In genomic region chr5:137610548-137611244, GRCm38 (mm10) we compare ENCODE assay signal across 8 mouse cellular contexts. TPM values are rescaled to one million over a fixed set of nuclear protein-coding genes. Genes with fewer than 3 reads are reported as not detected.
DNase-seq lines count a peak whose midpoint lies in the region; ATAC-seq lines count a peak whose summit lies in the region.

No protein-coding gene starts in this region.

- peak overlapping the region; percentile 29 for H3K4me3 ChIP-seq in intestine, embryonic 14.5 days (ENCODE audit: low read depth, low read length)
- no peak overlapping the region; the same call in 1 of the 2 replicates for H3K4me3 ChIP-seq in liver, embryonic 15.5 days (replicated peaks)
- peak overlapping the region; percentile 34 for H3K4me3 ChIP-seq in stomach, embryonic 15.5 days (replicated peaks)

- peak overlapping the region; percentile 33 for H3K9ac ChIP-seq in intestine, embryonic 14.5 days (ENCODE audit: low read length)
- no peak overlapping the region for H3K9ac ChIP-seq in liver, embryonic 15.5 days
- H3K9ac ChIP-seq in stomach, embryonic 15.5 days, result 0 out of 2 replicates have a peak overlapping the region, but pooled peaks have one; percentile 5

- no peaks in the 10 kb centered on the region for H3K9me3 ChIP-seq in intestine, embryonic 14.5 days (ENCODE audit: control insufficient read depth, low read length)
- no peaks in the 10 kb centered on the region for H3K9me3 ChIP-seq in liver, embryonic 15.5 days (replicated peaks)
- no peaks in the 10 kb centered on the region for H3K9me3 ChIP-seq in stomach, embryonic 15.5 days

- 5% methylated on average over 12 of the region's 12 CpGs for WGBS in intestine, embryonic 14.5 days
- WGBS in liver, embryonic 15.5 days (ENCODE audit: insufficient replicate concordance), result 37% methylated on average over 12 of the region's 12 CpGs
- WGBS in stomach, embryonic 15.5 days, result 5% methylated on average over 12 of the region's 12 CpGs

- ATAC-seq in intestine, embryonic 14.5 days (replicated peaks; ENCODE audit: low FRiP score, low TSS enrichment, low read depth), result 0 out of 2 replicates have a peak, but pooled peaks have one; percentile 9
- ATAC-seq in liver, embryonic 15.5 days (ENCODE audit: insufficient read depth), result no peak
- ATAC-seq in stomach, embryonic 15.5 days (ENCODE audit: insufficient read depth, low FRiP score, low read depth), result peak; percentile 40; the same call in 1 of the 2 replicates

- H3K27me3 ChIP-seq in intestine, embryonic 14.5 days (replicated peaks; ENCODE audit: control insufficient read depth, insufficient read depth, low read length), result no peaks in the 10 kb centered on the region
- peaks cover 15% of the 10 kb centered on the region; the same call in 1 of the 2 replicates for H3K27me3 ChIP-seq in liver, embryonic 15.5 days
- no peaks in the 10 kb centered on the region for H3K27me3 ChIP-seq in stomach, embryonic 15.5 days (replicated peaks)

- H3K27ac ChIP-seq in intestine, embryonic 14.5 days (ENCODE audit: low read depth), result peak overlapping the region; percentile 83
- peak overlapping the region; percentile 33; the same call in 1 of the 2 replicates for H3K27ac ChIP-seq in liver, embryonic 15.5 days (replicated peaks)
- peak overlapping the region; percentile 83 for H3K27ac ChIP-seq in stomach, embryonic 15.5 days

- H3K36me3 ChIP-seq in intestine, embryonic 14.5 days (ENCODE audit: control insufficient read depth, insufficient read depth, low read length), result peaks cover 10% of the 10 kb centered on the region
- H3K36me3 ChIP-seq in liver, embryonic 15.5 days (replicated peaks), result no peaks in the 10 kb centered on the region
- H3K36me3 ChIP-seq in stomach, embryonic 15.5 days, result no peaks in the 10 kb centered on the region

- peaks cover 52% of the 10 kb centered on the region for H3K4me1 ChIP-seq in intestine, embryonic 14.5 days (replicated peaks; ENCODE audit: control insufficient read depth, insufficient read depth, low read length)
- peaks cover 24% of the 10 kb centered on the region for H3K4me1 ChIP-seq in liver, embryonic 15.5 days (replicated peaks)
- peaks cover 52% of the 10 kb centered on the region for H3K4me1 ChIP-seq in stomach, embryonic 15.5 days

- peak; percentile 81 for DNase-seq in ovary, postnatal 36 days (ENCODE audit: low spot score)
- no peak for DNase-seq in ovary, postnatal 10 days (ENCODE audit: low spot score)
- DNase-seq in gastrocnemius, postnatal 10 days, result peak; percentile 76
- peak; percentile 76 for DNase-seq in intestine, embryonic 14.5 days (ENCODE audit: low spot score)
- DNase-seq in layer of hippocampus, postnatal 25 days (ENCODE audit: extremely low spot score in 1 of 2, low spot score in 1 of 2), result no peak
- no peak for DNase-seq in layer of hippocampus, postnatal 14 days (ENCODE audit: low spot score in 2 of 2)

- peak overlapping the region; percentile 56 for H3K4me2 ChIP-seq in intestine, embryonic 14.5 days (ENCODE audit: low read length)
- peak overlapping the region; percentile 4 for H3K4me2 ChIP-seq in liver, embryonic 15.5 days
- H3K4me2 ChIP-seq in stomach, embryonic 15.5 days, result peak overlapping the region; percentile 49

RNA-seq across cellular contexts. Expression of gene Pcolce, which starts 2.9 kb away (rescaled TPM):
- total RNA-seq in gastrocnemius, postnatal 10 days (2021), result 100 to 1,000 TPM; 292 to 390 TPM
- 112 and 126 TPM in 2 replicates for polyA plus RNA-seq in intestine, embryonic 14.5 days (2014; fragmentation: Nextera tagmentation; extraction: Ambion mirVana)
- 16.6 and 17.4 TPM in 2 replicates for polyA plus RNA-seq in liver, embryonic 15.5 days (2015; fragmentation: Nextera tagmentation; extraction: Ambion mirVana)
- polyA plus RNA-seq in stomach, embryonic 15.5 days (2015; fragmentation: Nextera tagmentation; extraction: Ambion mirVana), result 112 and 115 TPM in 2 replicates
- total RNA-seq in layer of hippocampus, postnatal 25 days (2021), result 1 to 10 TPM; 6.7 to 9.2 TPM
- total RNA-seq in layer of hippocampus, postnatal 14 days (2021), result 10 to 100 TPM in 1 of 2 experiments, 1 to 10 TPM in 1; 6.9 to 13.6 TPM

RNA-seq across cellular contexts. Expression of gene Mospd3, which starts 9.8 kb away (rescaled TPM):
- total RNA-seq in gastrocnemius, postnatal 10 days (2021), result 10 to 100 TPM; 16.5 to 29.5 TPM
- polyA plus RNA-seq in intestine, embryonic 14.5 days (2014; fragmentation: Nextera tagmentation; extraction: Ambion mirVana), result 29.0 and 29.4 TPM in 2 replicates
- polyA plus RNA-seq in liver, embryonic 15.5 days (2015; fragmentation: Nextera tagmentation; extraction: Ambion mirVana), result 29.7 and 31.7 TPM in 2 replicates
- 30.6 TPM in 2 replicates for polyA plus RNA-seq in stomach, embryonic 15.5 days (2015; fragmentation: Nextera tagmentation; extraction: Ambion mirVana)
- 10 to 100 TPM; 33.6 TPM for total RNA-seq in layer of hippocampus, postnatal 25 days (2021)
- 10 to 100 TPM; 36.7 to 40.0 TPM for total RNA-seq in layer of hippocampus, postnatal 14 days (2021)

RNA-seq across cellular contexts. Expression of gene Fbxo24, which starts 18.1 kb away (rescaled TPM):
- total RNA-seq in gastrocnemius, postnatal 10 days (2021), result under 1 TPM; 0.33 to 0.70 TPM
- polyA plus RNA-seq in intestine, embryonic 14.5 days (2014; fragmentation: Nextera tagmentation; extraction: Ambion mirVana), result 0.11 and 0.28 TPM in 2 replicates
- polyA plus RNA-seq in liver, embryonic 15.5 days (2015; fragmentation: Nextera tagmentation; extraction: Ambion mirVana), result not detected in 2 replicates
- 0.13 and 0.26 TPM in 2 replicates for polyA plus RNA-seq in stomach, embryonic 15.5 days (2015; fragmentation: Nextera tagmentation; extraction: Ambion mirVana)
- under 1 TPM; 0.27 to 0.31 TPM for total RNA-seq in layer of hippocampus, postnatal 25 days (2021)
- under 1 TPM; 0.17 to 0.37 TPM for total RNA-seq in layer of hippocampus, postnatal 14 days (2021)

RNA-seq across cellular contexts. Expression of gene Lrch4, which starts 18.2 kb away (rescaled TPM):
- 10 to 100 TPM; 15.9 to 17.7 TPM for total RNA-seq in gastrocnemius, postnatal 10 days (2021)
- 31.2 and 35.3 TPM in 2 replicates for polyA plus RNA-seq in intestine, embryonic 14.5 days (2014; fragmentation: Nextera tagmentation; extraction: Ambion mirVana)
- 25.7 and 26.4 TPM in 2 replicates for polyA plus RNA-seq in liver, embryonic 15.5 days (2015; fragmentation: Nextera tagmentation; extraction: Ambion mirVana)
- polyA plus RNA-seq in stomach, embryonic 15.5 days (2015; fragmentation: Nextera tagmentation; extraction: Ambion mirVana), result 36.0 and 38.5 TPM in 2 replicates
- 10 to 100 TPM; 19.3 to 23.5 TPM for total RNA-seq in layer of hippocampus, postnatal 25 days (2021)
- total RNA-seq in layer of hippocampus, postnatal 14 days (2021), result 10 to 100 TPM; 14.7 to 19.5 TPM

RNA-seq across cellular contexts. Expression of gene Gm20605, which starts 18.3 kb away (rescaled TPM):
- 1 to 10 TPM; 4.1 to 7.7 TPM for total RNA-seq in gastrocnemius, postnatal 10 days (2021)
- polyA plus RNA-seq in intestine, embryonic 14.5 days (2014; fragmentation: Nextera tagmentation; extraction: Ambion mirVana), result 9.2 and 10.1 TPM in 2 replicates
- 6.0 and 7.8 TPM in 2 replicates for polyA plus RNA-seq in liver, embryonic 15.5 days (2015; fragmentation: Nextera tagmentation; extraction: Ambion mirVana)
- 6.6 and 9.4 TPM in 2 replicates for polyA plus RNA-seq in stomach, embryonic 15.5 days (2015; fragmentation: Nextera tagmentation; extraction: Ambion mirVana)
- total RNA-seq in layer of hippocampus, postnatal 25 days (2021), result 10 to 100 TPM; 12.7 to 15.8 TPM
- total RNA-seq in layer of hippocampus, postnatal 14 days (2021), result 10 to 100 TPM; 11.0 to 14.7 TPM

Comparison
In these comparisons a context has a peak if more than half of its experiments do, and no peak if none do; other contexts are left out.
1. DNase-seq: peak in ovary, postnatal 36 days (single experiment), gastrocnemius, postnatal 10 days (single experiment) and intestine, embryonic 14.5 days (single experiment); none in ovary, postnatal 10 days (single experiment), layer of hippocampus, postnatal 25 days (0 of 2) and layer of hippocampus, postnatal 14 days (0 of 2).
2. H3K27ac ChIP-seq: peak in every context shown above with its lines; median percentile 83 in intestine, embryonic 14.5 days; 83 in stomach, embryonic 15.5 days; 33 in liver, embryonic 15.5 days.
3. H3K4me2 ChIP-seq: peak in every context shown above with its lines; median percentile 56 in intestine, embryonic 14.5 days; 49 in stomach, embryonic 15.5 days; 4 in liver, embryonic 15.5 days.
4. RNA of gene Pcolce, which starts 2.9 kb away (total RNA-seq): 292 to 390 TPM in gastrocnemius, postnatal 10 days; 6.9 to 13.6 TPM in layer of hippocampus, postnatal 14 days and 6.7 to 9.2 TPM in layer of hippocampus, postnatal 25 days; every median in the first group is over 10 times any median in the second.